Mouse (Mus musculus) thymus, adult 2 months (tissue): ENCODE measurements around the gene Imp3. TPM values are rescaled to one million over a fixed set of nuclear protein-coding genes. Genes with fewer than 3 reads are reported as not detected.
"Not testable (repeated sequence)": the region's sequence is repeated elsewhere in the genome, so short reads cannot be mapped to it uniquely, and the experiment has no call there.

Source experiments
- DNase-seq: peaks from one replicate; pipeline ENCODE4 v3.0.0; 2021
- H3K27ac ChIP-seq: fragments of 200-500 bp; 2 replicates; pipeline ENCODE4 v1.5.1; 2012; ENCODE audit warnings: low read length, control low read depth; ENCODE audit not compliant: control insufficient read depth, insufficient read depth
- H3K27me3 ChIP-seq: fragments of 200-500 bp; 2 replicates; pipeline ENCODE4 v1.6.1; 2012; ENCODE audit warnings: mild to moderate bottlenecking, low read length, moderate library complexity, mixed read lengths; ENCODE audit not compliant: control insufficient read depth, insufficient read depth
- H3K36me3 ChIP-seq: fragments of 200-500 bp; 2 replicates; pipeline ENCODE4 v1.6.1; 2012; ENCODE audit warnings: mild to moderate bottlenecking, low read length, moderate library complexity; ENCODE audit not compliant: control insufficient read depth, insufficient read depth
- H3K4me1 ChIP-seq: fragments of 200-500 bp; replicated peaks from 2 replicates; pipeline ENCODE4 v1.6.1; 2012; ENCODE audit warnings: low read length; ENCODE audit not compliant: control insufficient read depth, insufficient read depth
- H3K4me3 ChIP-seq: fragments of 200-500 bp; 2 replicates; pipeline ENCODE4 v1.5.1; 2012; ENCODE audit warnings: mild to moderate bottlenecking, low read length, control low read depth, moderate library complexity; ENCODE audit not compliant: control insufficient read depth, insufficient read depth
- CTCF ChIP-seq: fragments of 200-500 bp; IDR thresholded peaks from 2 replicates; pipeline ENCODE4 v1.5.1; 2012; ENCODE audit warnings: mild to moderate bottlenecking, control low read depth, low read length, moderate library complexity, borderline replicate concordance; ENCODE audit not compliant: control insufficient read depth, poor library complexity, insufficient read depth; ENCODE audit errors: extremely low read depth
- POLR2A ChIP-seq: fragments of 200-500 bp; IDR thresholded peaks from 2 replicates; pipeline ENCODE4 v1.6.1; 2012; ENCODE audit warnings: mild to moderate bottlenecking, low read length, control low read depth, moderate library complexity; ENCODE audit not compliant: control insufficient read depth, poor library complexity, insufficient read depth; ENCODE audit errors: extremely low read depth
- whole genome bisulfite sequencing: fragments of 180-500 bp; shearing (Covaris S2); methylation state at CpG from one replicate; pipeline ENCODE4 v1.1.7; 2018; 5-methylcytosine and 5-hydroxymethylcytosine counted together
- polyA plus RNA-seq: library from polyadenylated mRNA; depleted of rRNA; stranded (reverse); fragments of >200 nt; gene quantifications from 2 replicates; pipeline ENCODE4 v1.2.3, GENCODE M21; 2012

Gene Imp3
- polyA plus RNA-seq, 1 experiment: 327 TPM

- H3K27ac ChIP-seq: no peak overlapping the region
- H3K4me1 ChIP-seq: peaks cover 5% of the 10 kb centered on the region
- H3K4me3 ChIP-seq: 0 out of 2 replicates have a peak overlapping the region, but pooled peaks have one; percentile 22
- TF ChIP-seq POLR2A: no peak
- no peak for TF ChIP-seq CTCF
- no peak for DNase-seq
- WGBS: under 1% methylated on average over 7 of the region's 7 CpGs
- no peaks in the 10 kb centered on the region for H3K36me3 ChIP-seq
- no peaks in the 10 kb centered on the region for H3K27me3 ChIP-seq
Measured at GRCm38 (mm10) chr9:56938374-56938773, 1.1 kb downstream of the Imp3 start.

DNA sequence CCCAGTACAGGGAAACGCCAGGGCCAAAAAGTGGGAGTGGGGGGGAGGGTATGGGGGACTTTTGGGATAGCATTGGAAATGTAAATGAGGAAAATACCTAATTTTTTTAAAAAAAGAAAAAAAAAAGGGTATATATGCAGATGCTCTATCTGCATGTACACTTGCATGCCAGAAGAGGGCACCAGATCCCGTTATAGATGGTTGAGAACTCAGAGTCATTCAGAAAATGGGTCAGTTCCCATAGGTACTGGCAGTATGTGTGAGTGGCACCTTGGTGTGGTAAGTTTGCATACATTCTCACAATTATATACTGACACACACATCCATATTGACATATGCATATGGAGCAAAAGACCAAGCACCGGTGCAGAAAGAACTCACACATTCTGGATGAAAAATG is 10.2 kb downstream of the Imp3 start:
- 31% methylated on average over 3 of the region's 3 CpGs for WGBS
- DNase-seq: peak; percentile 56
- not testable (repeated sequence) for H3K27me3 ChIP-seq

GRCm38 (mm10) chr9:56948699-56949098 is 11.4 kb downstream of the Imp3 start:
- not testable (repeated sequence) for DNase-seq, H3K27me3 ChIP-seq, H3K4me1 ChIP-seq, H3K27ac ChIP-seq, H3K36me3 ChIP-seq, H3K4me3 ChIP-seq
- 83% methylated on average over 5 of the region's 5 CpGs for WGBS

More for the DNA sequence above, 10.2 kb downstream of the Imp3 start:
- not testable (repeated sequence) for H3K4me3 ChIP-seq, H3K27ac ChIP-seq, H3K36me3 ChIP-seq, H3K4me1 ChIP-seq

GRCm38 (mm10) chr9:56949767-56950166 is 12.5 kb downstream of the Imp3 start:
- TF ChIP-seq CTCF: no peak
- TF ChIP-seq POLR2A: no peak
- no peaks in the 10 kb centered on the region for H3K27me3 ChIP-seq
- H3K4me1 ChIP-seq: peaks cover 4% of the 10 kb centered on the region; the same call in 1 of the 2 replicates
- 23% methylated on average over 13 of the region's 13 CpGs for WGBS
- H3K27ac ChIP-seq: no peak overlapping the region
- H3K36me3 ChIP-seq: no peaks in the 10 kb centered on the region
- H3K4me3 ChIP-seq: peak overlapping the region; percentile 37
- DNase-seq: no peak

DNA sequence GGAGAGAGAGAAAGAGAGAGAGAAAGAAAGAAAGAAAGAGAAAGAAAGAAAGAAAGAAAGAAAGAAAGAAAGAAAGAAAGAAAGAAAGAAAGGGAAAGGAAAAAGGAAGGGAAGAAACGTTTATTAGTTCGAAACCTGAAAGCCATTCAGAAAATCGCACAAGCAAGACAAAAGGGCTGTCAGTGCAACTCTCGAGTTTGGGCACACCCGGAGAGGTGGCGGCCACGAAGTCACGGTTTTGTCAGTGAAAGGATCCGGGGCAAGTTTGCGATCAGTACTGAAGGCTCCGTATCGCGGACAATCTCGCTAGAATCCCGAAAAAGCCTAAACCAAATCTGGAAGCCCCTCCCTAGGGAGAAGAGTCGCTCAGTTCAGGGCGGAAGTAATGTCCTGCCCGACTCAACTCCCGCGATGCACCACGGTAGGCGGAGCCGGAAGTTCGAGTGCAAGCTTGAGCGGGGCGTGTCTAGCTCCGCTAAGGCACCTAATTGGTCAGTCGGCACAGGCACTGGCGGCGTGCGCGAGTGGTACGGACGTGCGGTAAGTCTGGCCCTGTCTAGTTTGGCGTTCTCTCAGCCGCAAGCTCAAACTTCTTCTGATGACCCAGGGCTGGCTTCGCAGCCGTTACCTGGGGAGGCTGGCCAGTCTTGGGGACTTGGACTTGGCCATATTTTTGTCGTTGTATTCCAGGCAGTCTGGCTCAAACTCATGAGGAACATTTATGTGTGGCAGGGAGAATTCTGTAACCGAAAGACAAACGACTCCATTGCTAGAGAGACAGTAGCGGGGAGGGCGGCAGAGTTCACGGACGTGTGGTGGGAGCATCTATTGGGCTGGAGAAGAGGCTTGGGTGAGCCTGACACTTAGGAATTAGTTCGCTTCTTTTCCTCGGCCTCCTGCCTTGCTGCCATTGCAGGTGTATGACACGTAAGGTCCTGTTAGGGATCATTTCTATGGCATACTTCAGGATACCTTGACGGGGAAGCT is 13.4 kb downstream of the Imp3 start, which contains the start of gene Snupn:
Snupn (plus strand) TSS at position 465 of the 987 bp plus-strand sequence.
- TF ChIP-seq CTCF (no peak), POLR2A (peak; percentile 92)
- DNase-seq: peak; percentile 98
- WGBS: under 1% methylated on average over 50 of the region's 50 CpGs
- Histone ChIP-seq H3K4me1 (peaks cover 4% of the 10 kb centered on the region; the same call in 1 of the 2 replicates), H3K36me3 (no peaks in the 10 kb centered on the region), H3K4me3 (peak within 1 kb of the TSS; percentile 75), H3K27ac (peak within 1 kb of the TSS; percentile 71), H3K27me3 (no peaks in the 10 kb centered on the region)

DNA sequence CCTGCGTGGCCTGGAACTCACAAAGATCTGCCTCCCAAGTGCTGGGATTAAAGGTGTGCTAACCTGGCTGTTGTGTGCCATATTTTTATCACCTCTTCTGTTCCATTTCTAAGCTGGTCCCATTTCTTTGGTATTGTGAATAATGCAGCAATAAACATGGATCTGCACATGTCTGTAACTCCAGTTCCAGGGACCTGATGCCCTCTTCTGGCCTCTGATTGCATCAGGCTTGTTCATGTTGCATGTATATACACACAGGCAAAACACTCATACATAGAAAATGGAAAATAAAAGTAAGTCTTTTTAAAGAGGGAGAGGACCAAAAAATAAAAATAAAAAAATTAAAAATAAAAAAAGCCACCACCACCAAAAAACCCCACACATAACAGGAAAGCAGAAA is 16.3 kb downstream of the Imp3 start:
- no peak overlapping the region for H3K27ac ChIP-seq
- TF ChIP-seq CTCF: no peak
- no peak for TF ChIP-seq POLR2A
- DNase-seq: no peak
- no peaks in the 10 kb centered on the region for H3K27me3 ChIP-seq
- no peak overlapping the region for H3K4me3 ChIP-seq
- H3K36me3 ChIP-seq: peaks cover 3% of the 10 kb centered on the region; the same call in 1 of the 2 replicates
- WGBS: 96% methylated on average over 1 of the region's 1 CpGs
- peaks cover 4% of the 10 kb centered on the region; the same call in 1 of the 2 replicates for H3K4me1 ChIP-seq
